Mouse (Mus musculus): ENCODE measurements around the gene Rab10. TPM values are rescaled to one million over a fixed set of nuclear protein-coding genes. Genes with fewer than 3 reads are reported as not detected.
A peak's percentile ranks its signal among the peaks of the same experiment; 100 is the strongest.
"Not testable (repeated sequence)": the region's sequence is repeated elsewhere in the genome, so short reads cannot be mapped to it uniquely, and the experiment has no call there.

Gene Rab10
- polyA plus RNA-seq, 1 experiment from 2014 or later, result 71.1 TPM

GRCm38 (mm10) chr12:3310321-3310692 lies 538 bp upstream of the Rab10 start:
- Histone ChIP-seq H3K27me3 (replicated peaks; ENCODE audit: control insufficient read depth, insufficient read depth, low read length) (no peaks in the 10 kb centered on the region), H3K27ac (ENCODE audit: low read depth, low read length) (peak overlapping the region; percentile 68), H3K9me3 (ENCODE audit: control insufficient read depth, low read length) (no peaks in the 10 kb centered on the region), H3K4me2 (peak overlapping the region; percentile 71), H3K36me3 (ENCODE audit: control insufficient read depth, insufficient read depth, low read length) (no peaks in the 10 kb centered on the region), H3K9ac (ENCODE audit: low read depth, low read length) (peak overlapping the region; percentile 59), H3K4me1 (replicated peaks; ENCODE audit: control insufficient read depth, insufficient read depth, low read length) (peaks cover 12% of the 10 kb centered on the region), H3K4me3 (ENCODE audit: low read depth, low read length) (peak overlapping the region; percentile 94)
- ATAC-seq (replicated peaks; ENCODE audit: low FRiP score) (no peak; the same call in none of the 2 replicates), DNase-seq (ENCODE audit: low spot score) (no peak)
- 3% methylated on average over 15 of the region's 15 CpGs for WGBS

DNA sequence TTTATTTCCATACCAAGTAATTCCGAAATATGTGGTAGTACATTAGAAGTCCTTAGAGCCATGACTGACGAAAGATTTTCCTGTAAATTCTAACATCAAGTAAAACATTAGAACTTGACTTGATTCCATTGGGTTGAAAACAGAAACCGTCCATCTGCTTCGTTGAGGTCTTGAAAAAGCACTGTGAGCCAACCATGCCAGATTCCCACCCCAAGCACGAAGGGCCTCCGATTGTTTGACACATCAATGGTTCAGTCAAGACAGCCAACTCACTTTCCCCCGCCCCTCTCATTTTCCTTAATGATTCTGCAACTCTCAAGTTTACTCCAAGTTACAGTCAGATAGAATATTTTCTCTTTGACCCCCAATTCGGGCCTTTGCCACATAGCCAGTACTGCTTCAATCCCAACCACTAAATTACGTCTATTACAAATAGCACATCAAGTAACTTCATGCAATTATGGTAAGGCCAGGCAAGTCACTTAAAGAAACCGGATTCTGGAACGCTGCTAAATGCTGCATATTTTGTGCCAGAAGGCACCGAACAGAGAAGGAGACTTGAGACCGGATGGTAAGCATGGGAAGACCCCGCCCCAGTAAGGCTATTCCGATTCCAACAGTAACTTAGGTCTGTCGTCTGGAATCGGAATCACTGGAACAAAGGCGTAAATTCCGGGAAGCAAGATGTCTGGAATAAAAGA lies 1.1 kb downstream of the Rab10 start:
- no peak for ATAC-seq (replicated peaks; ENCODE audit: low FRiP score)

GRCm38 (mm10) chr12:3307587-3307986 lies 2.2 kb downstream of the Rab10 start:
- Histone ChIP-seq H3K36me3 (ENCODE audit: control insufficient read depth, insufficient read depth, low read length) (no peaks in the 10 kb centered on the region), H3K27me3 (replicated peaks; ENCODE audit: control insufficient read depth, insufficient read depth, low read length) (no peaks in the 10 kb centered on the region), H3K9ac (ENCODE audit: low read depth, low read length) (peak overlapping the region; percentile 64), H3K4me2 (peak overlapping the region; percentile 71), H3K4me3 (ENCODE audit: low read depth, low read length) (peak overlapping the region; percentile 94), H3K4me1 (replicated peaks; ENCODE audit: control insufficient read depth, insufficient read depth, low read length) (peaks cover 12% of the 10 kb centered on the region), H3K27ac (ENCODE audit: low read depth, low read length) (no peak overlapping the region), H3K9me3 (ENCODE audit: control insufficient read depth, low read length) (no peaks in the 10 kb centered on the region)
- DNase-seq (ENCODE audit: low spot score) (no peak), ATAC-seq (replicated peaks; ENCODE audit: low FRiP score) (no peak)
- 28% methylated on average over 6 of the region's 6 CpGs for WGBS

More for the DNA sequence above, 1.1 kb downstream of the Rab10 start:
- no peaks in the 10 kb centered on the region for H3K27me3 ChIP-seq (replicated peaks; ENCODE audit: control insufficient read depth, insufficient read depth, low read length)
- H3K27ac ChIP-seq (ENCODE audit: low read depth, low read length), result peak overlapping the region; percentile 99
- H3K36me3 ChIP-seq (ENCODE audit: control insufficient read depth, insufficient read depth, low read length), result no peaks in the 10 kb centered on the region
- DNase-seq (ENCODE audit: low spot score), result no peak
- peak overlapping the region; percentile 71 for H3K4me2 ChIP-seq
- peak overlapping the region; percentile 94 for H3K4me3 ChIP-seq (ENCODE audit: low read depth, low read length)
- H3K9me3 ChIP-seq (ENCODE audit: control insufficient read depth, low read length), result no peaks in the 10 kb centered on the region
- H3K9ac ChIP-seq (ENCODE audit: low read depth, low read length), result peak overlapping the region; percentile 92
- 2% methylated on average over 19 of the region's 19 CpGs for WGBS
- H3K4me1 ChIP-seq (replicated peaks; ENCODE audit: control insufficient read depth, insufficient read depth, low read length), result peaks cover 12% of the 10 kb centered on the region

DNA sequence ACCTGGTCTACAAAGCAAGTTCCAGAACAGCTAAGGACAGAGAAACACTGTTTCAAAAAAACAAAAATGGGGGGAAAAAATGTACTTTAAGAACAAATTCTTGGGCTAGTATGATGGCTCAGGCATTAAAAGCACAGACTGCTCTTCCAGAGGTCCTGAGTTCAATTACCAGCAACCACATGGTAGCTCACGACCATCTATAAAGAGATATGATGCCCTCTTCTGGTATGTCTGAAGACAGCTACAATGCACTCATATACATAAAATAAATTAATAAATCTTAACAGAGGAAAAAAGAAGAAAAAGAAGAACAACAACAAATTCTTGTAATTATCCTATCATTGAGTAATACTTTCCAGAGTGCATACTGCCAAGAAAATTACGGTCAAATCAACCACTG lies 4.5 kb downstream of the Rab10 start:
- DNase-seq (ENCODE audit: low spot score) (no peak), ATAC-seq (replicated peaks; ENCODE audit: low FRiP score) (no peak)
- Histone ChIP-seq H3K36me3 (ENCODE audit: control insufficient read depth, insufficient read depth, low read length) (no peaks in the 10 kb centered on the region), H3K4me2 (no peak overlapping the region), H3K9ac (ENCODE audit: low read depth, low read length) (no peak overlapping the region), H3K9me3 (ENCODE audit: control insufficient read depth, low read length) (no peaks in the 10 kb centered on the region), H3K4me3 (ENCODE audit: low read depth, low read length) (no peak overlapping the region), H3K27me3 (replicated peaks; ENCODE audit: control insufficient read depth, insufficient read depth, low read length) (no peaks in the 10 kb centered on the region), H3K27ac (ENCODE audit: low read depth, low read length) (no peak overlapping the region), H3K4me1 (replicated peaks; ENCODE audit: control insufficient read depth, insufficient read depth, low read length) (peaks cover 12% of the 10 kb centered on the region)
- 77% methylated on average over 2 of the region's 2 CpGs for WGBS

DNA sequence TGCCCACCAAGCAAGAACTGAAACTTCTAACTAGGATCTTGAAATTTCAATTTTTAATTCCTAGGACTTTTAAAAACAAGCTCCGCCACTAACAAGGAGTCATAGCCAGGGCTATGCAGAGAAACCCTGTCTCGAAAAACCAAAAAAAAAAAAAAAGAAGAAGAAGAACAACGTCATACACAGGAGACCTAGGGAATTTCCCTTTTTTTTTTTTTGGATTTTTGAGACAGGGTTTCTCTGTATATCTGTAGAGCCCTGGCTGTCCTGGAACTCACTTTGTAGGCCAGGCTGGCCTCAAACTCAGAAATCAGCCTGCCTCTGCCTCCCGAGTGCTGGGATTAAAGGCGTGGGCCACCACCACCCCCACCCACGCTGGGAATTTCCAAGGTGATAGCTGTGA lies 12.1 kb downstream of the Rab10 start:
- not testable (repeated sequence) for ATAC-seq (replicated peaks; ENCODE audit: low FRiP score); H3K27me3 ChIP-seq (replicated peaks; ENCODE audit: control insufficient read depth, insufficient read depth, low read length); H3K36me3 ChIP-seq (ENCODE audit: control insufficient read depth, insufficient read depth, low read length); H3K4me2 ChIP-seq; DNase-seq (ENCODE audit: low spot score); H3K4me3 ChIP-seq (ENCODE audit: low read depth, low read length); H3K9ac ChIP-seq (ENCODE audit: low read depth, low read length); H3K27ac ChIP-seq (ENCODE audit: low read depth, low read length); H3K9me3 ChIP-seq (ENCODE audit: control insufficient read depth, low read length)
- peaks cover 15% of the 10 kb centered on the region for H3K4me1 ChIP-seq (replicated peaks; ENCODE audit: control insufficient read depth, insufficient read depth, low read length)
- 79% methylated on average over 6 of the region's 6 CpGs for WGBS

DNA sequence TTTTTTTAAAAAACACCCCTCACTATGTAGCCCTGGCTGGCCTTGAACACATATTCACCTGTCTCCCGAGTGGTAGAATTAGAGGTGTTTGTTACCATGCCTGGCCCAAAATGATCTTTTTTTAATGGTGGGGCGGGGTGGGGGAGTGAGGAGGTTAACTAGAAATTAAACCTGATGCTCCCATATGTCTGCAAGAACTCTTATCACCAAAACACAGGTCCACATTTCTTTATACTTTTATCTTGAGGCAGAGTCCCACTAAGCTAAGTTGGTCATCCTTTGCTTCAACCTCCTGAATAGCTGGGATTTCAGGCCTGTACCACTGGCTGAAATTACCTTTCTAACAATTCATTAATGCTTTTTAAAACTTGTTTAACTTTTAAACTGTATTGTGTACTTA lies 13.7 kb downstream of the Rab10 start:
- H3K4me2 ChIP-seq, result peak overlapping the region; percentile 25
- DNase-seq (ENCODE audit: low spot score), result no peak
- H3K9me3 ChIP-seq (ENCODE audit: control insufficient read depth, low read length), result no peaks in the 10 kb centered on the region
- H3K27me3 ChIP-seq (replicated peaks; ENCODE audit: control insufficient read depth, insufficient read depth, low read length), result no peaks in the 10 kb centered on the region
- WGBS, result 65% methylated on average over 2 of the region's 2 CpGs
- peaks cover 23% of the 10 kb centered on the region for H3K4me1 ChIP-seq (replicated peaks; ENCODE audit: control insufficient read depth, insufficient read depth, low read length)
- ATAC-seq (replicated peaks; ENCODE audit: low FRiP score), result peak; percentile 83
- H3K36me3 ChIP-seq (ENCODE audit: control insufficient read depth, insufficient read depth, low read length), result no peaks in the 10 kb centered on the region; the same call in 1 of the 2 replicates
- no peak overlapping the region for H3K9ac ChIP-seq (ENCODE audit: low read depth, low read length)
- no peak overlapping the region for H3K27ac ChIP-seq (ENCODE audit: low read depth, low read length)
- no peak overlapping the region for H3K4me3 ChIP-seq (ENCODE audit: low read depth, low read length)

DNA sequence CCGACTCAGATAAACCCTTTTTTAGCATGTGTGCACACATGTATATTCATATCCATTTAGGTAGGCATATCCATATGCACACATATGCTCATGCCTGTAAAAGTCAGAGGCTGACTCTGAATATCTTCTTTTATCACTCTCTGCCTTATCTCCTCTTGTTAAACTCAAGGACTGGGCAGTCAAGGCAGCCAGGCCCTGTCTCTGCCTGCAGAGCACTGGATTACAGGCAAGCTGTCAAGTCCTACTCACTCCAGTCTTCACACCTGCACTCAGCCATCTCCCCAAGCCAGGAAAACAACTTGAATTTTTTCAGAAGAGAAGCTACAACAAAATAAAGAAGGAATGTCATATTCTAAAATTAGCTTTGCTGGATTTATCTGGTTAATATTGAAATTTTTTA lies 17.9 kb downstream of the Rab10 start:
- H3K27me3 ChIP-seq (replicated peaks; ENCODE audit: control insufficient read depth, insufficient read depth, low read length), result no peaks in the 10 kb centered on the region
- WGBS, result 86% methylated on average over 1 of the region's 1 CpGs
- H3K36me3 ChIP-seq (ENCODE audit: control insufficient read depth, insufficient read depth, low read length), result no peaks in the 10 kb centered on the region; the same call in 1 of the 2 replicates
- H3K9me3 ChIP-seq (ENCODE audit: control insufficient read depth, low read length), result no peaks in the 10 kb centered on the region
- H3K4me3 ChIP-seq (ENCODE audit: low read depth, low read length), result no peak overlapping the region
- H3K4me1 ChIP-seq (replicated peaks; ENCODE audit: control insufficient read depth, insufficient read depth, low read length), result peaks cover 30% of the 10 kb centered on the region
- no peak overlapping the region for H3K4me2 ChIP-seq
- H3K27ac ChIP-seq (ENCODE audit: low read depth, low read length), result peak overlapping the region; percentile 52; the same call in 1 of the 2 replicates
- H3K9ac ChIP-seq (ENCODE audit: low read depth, low read length), result no peak overlapping the region
- DNase-seq (ENCODE audit: low spot score), result no peak
- ATAC-seq (replicated peaks; ENCODE audit: low FRiP score), result peak; percentile 61

DNA sequence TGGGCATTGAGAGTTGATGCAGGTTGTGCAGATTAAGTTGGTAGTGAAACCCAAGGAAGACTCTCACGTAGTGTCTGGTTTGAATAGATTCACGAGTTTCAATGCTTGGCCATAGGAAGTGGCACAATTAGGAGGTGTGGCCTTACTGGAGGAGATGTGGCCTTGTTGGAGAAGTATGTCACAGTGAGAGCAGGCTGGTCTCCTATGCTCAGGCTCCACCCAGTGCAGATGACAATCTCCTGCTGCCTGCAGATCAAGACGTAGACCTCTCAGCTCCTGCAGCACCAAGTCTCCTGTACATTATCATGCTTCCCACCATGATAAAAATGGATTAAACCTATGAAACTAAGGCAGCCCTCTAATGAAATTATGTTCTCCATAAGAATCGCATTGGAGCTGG lies 18.7 kb downstream of the Rab10 start:
- no peak overlapping the region; the same call in 1 of the 2 replicates for H3K27ac ChIP-seq (ENCODE audit: low read depth, low read length)
- no peaks in the 10 kb centered on the region for H3K9me3 ChIP-seq (ENCODE audit: control insufficient read depth, low read length)
- WGBS, result 71% methylated on average over 4 of the region's 4 CpGs
- no peaks in the 10 kb centered on the region for H3K27me3 ChIP-seq (replicated peaks; ENCODE audit: control insufficient read depth, insufficient read depth, low read length)
- DNase-seq (ENCODE audit: low spot score), result no peak
- peak; percentile 76 for ATAC-seq (replicated peaks; ENCODE audit: low FRiP score)
- no peak overlapping the region for H3K4me3 ChIP-seq (ENCODE audit: low read depth, low read length)
- H3K9ac ChIP-seq (ENCODE audit: low read depth, low read length), result no peak overlapping the region
- peaks cover 31% of the 10 kb centered on the region for H3K4me1 ChIP-seq (replicated peaks; ENCODE audit: control insufficient read depth, insufficient read depth, low read length)
- H3K4me2 ChIP-seq, result peak overlapping the region; percentile 3
- no peaks in the 10 kb centered on the region; the same call in 1 of the 2 replicates for H3K36me3 ChIP-seq (ENCODE audit: control insufficient read depth, insufficient read depth, low read length)

DNA sequence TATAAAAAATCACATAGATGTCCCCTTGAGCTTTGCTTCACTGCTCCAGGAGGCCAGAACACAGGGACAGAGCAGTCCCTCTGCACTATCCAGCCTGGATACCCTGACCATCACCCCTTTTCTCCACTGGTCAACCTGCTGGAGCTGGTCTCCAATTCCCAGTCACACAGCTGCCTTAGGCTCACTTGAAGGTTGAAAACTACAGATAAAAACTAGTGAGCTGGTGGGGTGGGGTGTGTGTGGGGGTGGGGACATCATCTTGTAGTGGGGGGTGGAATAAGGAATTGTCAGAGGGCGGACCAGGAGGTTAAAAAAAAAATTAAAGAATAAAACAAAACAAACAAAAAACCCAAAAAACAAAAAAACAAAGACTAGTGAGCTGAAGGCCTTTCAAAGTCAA lies 21.3 kb downstream of the Rab10 start:
- H3K4me2 ChIP-seq, result 0 out of 2 replicates have a peak overlapping the region, but pooled peaks have one; percentile 5
- H3K36me3 ChIP-seq (ENCODE audit: control insufficient read depth, insufficient read depth, low read length), result no peaks in the 10 kb centered on the region; the same call in 1 of the 2 replicates
- H3K9me3 ChIP-seq (ENCODE audit: control insufficient read depth, low read length), result no peaks in the 10 kb centered on the region
- WGBS, result 82% methylated on average over 1 of the region's 1 CpGs
- DNase-seq (ENCODE audit: low spot score), result no peak
- peak; percentile 48; the same call in 1 of the 2 replicates for ATAC-seq (replicated peaks; ENCODE audit: low FRiP score)
- peaks cover 34% of the 10 kb centered on the region for H3K4me1 ChIP-seq (replicated peaks; ENCODE audit: control insufficient read depth, insufficient read depth, low read length)
- H3K27ac ChIP-seq (ENCODE audit: low read depth, low read length), result no peak overlapping the region
- no peak overlapping the region for H3K9ac ChIP-seq (ENCODE audit: low read depth, low read length)
- no peaks in the 10 kb centered on the region for H3K27me3 ChIP-seq (replicated peaks; ENCODE audit: control insufficient read depth, insufficient read depth, low read length)
- no peak overlapping the region for H3K4me3 ChIP-seq (ENCODE audit: low read depth, low read length)

All from liver, embryonic 11.5 days (tissue).